Mouse (Mus musculus) embryonic fibroblast, embryonic 13.5 days (primary cell): ENCODE data around the gene Rabgap1l. TPM values are rescaled to one million over a fixed set of nuclear protein-coding genes. Genes with fewer than 3 reads are reported as not detected.

Experiments
- H3K27ac ChIP-seq: 2 replicates; pipeline ENCODE4 v1.5.1; 2012; ENCODE audit warnings: low read length, control low read depth, inconsistent platforms; ENCODE audit not compliant: insufficient read depth
- H3K4me1 ChIP-seq: 2 replicates; pipeline ENCODE4 v1.6.1; 2011; ENCODE audit warnings: low read length; ENCODE audit not compliant: control insufficient read depth, insufficient read depth
- H3K4me3 ChIP-seq: 2 replicates; pipeline ENCODE4 v1.5.1; 2011; ENCODE audit warnings: mild to moderate bottlenecking, control low read depth, low read length; ENCODE audit not compliant: insufficient read depth
- CTCF ChIP-seq: IDR thresholded peaks from 2 replicates; pipeline ENCODE4 v1.5.1; 2011; ENCODE audit warnings: mild to moderate bottlenecking, control low read depth, low read length, moderate library complexity, borderline replicate concordance; ENCODE audit not compliant: insufficient read depth
- POLR2A ChIP-seq: IDR thresholded peaks from 2 replicates; pipeline ENCODE4 v1.6.1; 2011; ENCODE audit warnings: low read depth, mild to moderate bottlenecking, control low read depth, low read length, moderate library complexity
- polyA plus RNA-seq: library from polyadenylated mRNA; stranded (reverse); fragments of >200 nt; gene quantifications from 2 replicates; pipeline ENCODE4 v1.2.4, GENCODE M21; 2011; ENCODE audit warnings: low read depth; ENCODE audit not compliant: missing spikeins, insufficient read length

Rabgap1l gene
- polyA plus RNA-seq, 1 experiment = 43.2 TPM

- H3K4me1 ChIP-seq = no peaks in the 10 kb centered on the region
- TF ChIP-seq CTCF (no peak), POLR2A (no peak)
- no peak overlapping the region for H3K4me3 ChIP-seq
- no peak overlapping the region for H3K27ac ChIP-seq
Measured at GRCm38 (mm10) chr1:160713383-160713782, 79.6 kb downstream of the Rabgap1l start.

GRCm38 (mm10) chr1:160710539-160710938 is 82.5 kb downstream of the Rabgap1l start:
- no peak overlapping the region for H3K4me3 ChIP-seq
- no peak overlapping the region for H3K27ac ChIP-seq
- no peaks in the 10 kb centered on the region for H3K4me1 ChIP-seq
- TF ChIP-seq CTCF (no peak), POLR2A (no peak)

GRCm38 (mm10) chr1:160704596-160704995 is 88.4 kb downstream of the Rabgap1l start:
- Histone ChIP-seq H3K4me1 (no peaks in the 10 kb centered on the region), H3K27ac (no peak overlapping the region), H3K4me3 (no peak overlapping the region)
- TF ChIP-seq CTCF = no peak
- no peak for TF ChIP-seq POLR2A

GRCm38 (mm10) chr1:160703813-160704212 is 89.2 kb downstream of the Rabgap1l start:
- no peak for TF ChIP-seq POLR2A
- TF ChIP-seq CTCF = no peak
- no peaks in the 10 kb centered on the region for H3K4me1 ChIP-seq
- no peak overlapping the region for H3K4me3 ChIP-seq
- H3K27ac ChIP-seq = no peak overlapping the region

GRCm38 (mm10) chr1:160693094-160693447 is 99.9 kb downstream of the Rabgap1l start:
- H3K4me1 ChIP-seq = peaks cover 3% of the 10 kb centered on the region
- no peak overlapping the region for H3K4me3 ChIP-seq
- H3K27ac ChIP-seq = no peak overlapping the region
- TF ChIP-seq POLR2A = no peak
- TF ChIP-seq CTCF = no peak

- TF ChIP-seq POLR2A (no peak), CTCF (no peak)
- no peak overlapping the region for H3K4me3 ChIP-seq
- H3K27ac ChIP-seq = no peak overlapping the region
- H3K4me1 ChIP-seq = peaks cover 3% of the 10 kb centered on the region
Measured at GRCm38 (mm10) chr1:160692224-160693093, 100.6 kb downstream of the Rabgap1l start.

GRCm38 (mm10) chr1:160691196-160691590 is 101.8 kb downstream of the Rabgap1l start:
- TF ChIP-seq CTCF (no peak), POLR2A (no peak)

GRCm38 (mm10) chr1:160690516-160691195 is 102.4 kb downstream of the Rabgap1l start:
- no peak for TF ChIP-seq CTCF
- no peak for TF ChIP-seq POLR2A
- no peak overlapping the region for H3K27ac ChIP-seq

More at GRCm38 (mm10) chr1:160691196-160691590, 101.8 kb downstream of the Rabgap1l start:
- peaks cover 3% of the 10 kb centered on the region for H3K4me1 ChIP-seq
- H3K27ac ChIP-seq = no peak overlapping the region
- no peak overlapping the region for H3K4me3 ChIP-seq

GRCm38 (mm10) chr1:160689511-160689910 is 103.5 kb downstream of the Rabgap1l start:
- Histone ChIP-seq H3K4me3 (no peak overlapping the region), H3K27ac (no peak overlapping the region), H3K4me1 (peaks cover 3% of the 10 kb centered on the region)
- TF ChIP-seq CTCF = no peak

More at GRCm38 (mm10) chr1:160690516-160691195, 102.4 kb downstream of the Rabgap1l start:
- no peak overlapping the region for H3K4me3 ChIP-seq
- H3K4me1 ChIP-seq = peaks cover 3% of the 10 kb centered on the region

GRCm38 (mm10) chr1:160684251-160684650 is 108.8 kb downstream of the Rabgap1l start:
- no peak for TF ChIP-seq POLR2A
- no peak for TF ChIP-seq CTCF
- no peaks in the 10 kb centered on the region for H3K4me1 ChIP-seq
- no peak overlapping the region for H3K27ac ChIP-seq
- no peak overlapping the region for H3K4me3 ChIP-seq
